Mouse (Mus musculus) C2C12 (cell line): ENCODE measurements around the gene Pfdn4.

ENCODE experiments used
- CEBPB ChIP-seq: IDR thresholded peaks from one replicate; pipeline ENCODE4 v1.6.1; 2011; ENCODE audit warnings: low read depth, mild to moderate bottlenecking, control low read depth, moderate library complexity
- CTCF ChIP-seq: IDR thresholded peaks from one replicate; pipeline ENCODE4 v1.5.1; 2011; ENCODE audit not compliant: control insufficient read depth, insufficient read depth, insufficient read length
- MYOD1 ChIP-seq: IDR thresholded peaks from one replicate; pipeline ENCODE4 v1.6.1; 2011; ENCODE audit warnings: low read depth; ENCODE audit not compliant: control insufficient read depth, insufficient read length
- MYOG ChIP-seq: IDR thresholded peaks from one replicate; pipeline ENCODE4 v1.6.1; 2011; ENCODE audit not compliant: control insufficient read depth, insufficient read length; ENCODE audit errors: extremely low read depth
- USF1 ChIP-seq: IDR thresholded peaks from one replicate; pipeline ENCODE4 v1.6.1; 2011; ENCODE audit warnings: low read depth, mild to moderate bottlenecking, control low read depth, moderate library complexity

- TF ChIP-seq CTCF (no peak), MYOD1 (no peak), MYOG (no peak), CEBPB (no peak), USF1 (no peak)
Observed at GRCm38 (mm10) chr2:170528061-170528460, 31.8 kb downstream of the Pfdn4 start.
